Mouse (Mus musculus): Measurements from ENCODE around the gene Pak2.

Pak2 gene

DNA sequence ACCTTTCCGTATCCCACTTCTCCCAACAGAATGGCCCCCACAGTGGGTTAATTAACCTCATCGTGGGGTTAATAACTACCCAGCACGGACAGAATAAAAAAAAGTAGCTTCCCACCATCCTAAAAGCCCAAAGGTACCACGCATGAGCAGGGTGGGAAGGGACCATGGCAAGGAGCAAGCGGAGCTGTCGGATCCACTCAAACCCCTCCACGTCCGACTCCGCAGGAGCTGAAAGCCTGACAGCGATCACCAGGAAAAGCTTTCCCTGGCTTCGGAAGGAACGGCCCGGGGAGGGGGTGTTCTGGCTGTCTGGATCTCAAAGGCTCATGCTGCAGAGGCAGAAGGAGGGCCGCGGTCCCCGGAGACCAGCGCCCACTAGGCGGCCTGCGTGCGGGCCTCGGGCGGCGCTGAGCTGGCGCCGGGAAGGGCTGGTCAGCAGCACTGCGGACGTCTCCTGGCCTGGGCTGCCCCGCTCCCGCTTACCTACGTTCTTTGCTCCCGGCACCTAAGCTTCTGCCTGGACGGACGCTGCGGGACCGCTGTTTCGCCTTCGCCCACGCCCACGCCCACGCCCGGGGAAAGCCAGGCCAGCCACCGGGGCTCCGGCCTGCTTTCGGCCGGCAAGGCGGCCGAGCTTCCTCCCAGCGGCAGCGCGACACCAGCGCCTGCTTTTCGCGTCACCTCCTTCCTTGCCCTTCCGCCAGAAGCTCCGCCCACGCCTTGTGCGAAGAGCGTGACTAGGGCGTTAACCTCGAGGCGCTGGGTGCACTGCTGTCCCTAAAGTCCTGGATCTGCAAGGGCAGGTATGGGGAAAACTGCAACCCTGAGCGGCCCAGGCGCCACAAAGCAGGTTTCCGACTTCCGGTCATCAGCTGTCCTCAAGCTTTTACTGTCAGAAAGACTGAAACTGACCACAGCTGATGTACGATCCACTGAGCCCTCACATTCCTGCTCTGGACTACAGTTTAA, 76.3 kb downstream of the Pak2 start, which contains the start of gene Senp5:
Gene Senp5 (minus strand): TSS at position 779 of the 969 bp plus-strand sequence.
- DNase-seq (ENCODE audit: extremely low spot score, low spot score): peak; percentile 85

GRCm38 (mm10) chr16:31996371-31996770, 82.8 kb downstream of the Pak2 start:
- no peak for DNase-seq (ENCODE audit: extremely low spot score, low spot score)

- no peak for DNase-seq (ENCODE audit: extremely low spot score, low spot score)
These were observed 85.2 kb downstream of the Pak2 start for GRCm38 (mm10) chr16:31993946-31994345.

DNA sequence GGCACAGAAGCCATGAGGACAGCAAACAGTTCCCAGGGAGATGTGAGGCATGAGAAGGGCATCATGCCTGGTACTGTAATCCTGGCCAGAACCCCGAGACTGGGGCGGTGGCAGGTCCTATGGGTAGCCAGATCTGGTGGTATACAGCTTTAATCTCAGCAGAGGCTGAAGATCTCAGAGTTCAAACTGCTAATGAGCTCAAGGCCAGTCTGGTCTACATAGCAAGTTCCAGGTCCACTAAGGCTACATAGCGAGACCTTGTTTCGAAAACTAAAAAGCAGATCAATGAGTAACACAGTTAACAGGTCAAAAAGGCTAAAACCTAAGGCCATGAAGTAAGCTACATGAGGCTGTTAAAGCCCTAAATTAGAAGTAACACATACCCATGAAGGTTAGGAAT, 85.9 kb downstream of the Pak2 start:
- DNase-seq (ENCODE audit: extremely low spot score, low spot score): no peak

DNA sequence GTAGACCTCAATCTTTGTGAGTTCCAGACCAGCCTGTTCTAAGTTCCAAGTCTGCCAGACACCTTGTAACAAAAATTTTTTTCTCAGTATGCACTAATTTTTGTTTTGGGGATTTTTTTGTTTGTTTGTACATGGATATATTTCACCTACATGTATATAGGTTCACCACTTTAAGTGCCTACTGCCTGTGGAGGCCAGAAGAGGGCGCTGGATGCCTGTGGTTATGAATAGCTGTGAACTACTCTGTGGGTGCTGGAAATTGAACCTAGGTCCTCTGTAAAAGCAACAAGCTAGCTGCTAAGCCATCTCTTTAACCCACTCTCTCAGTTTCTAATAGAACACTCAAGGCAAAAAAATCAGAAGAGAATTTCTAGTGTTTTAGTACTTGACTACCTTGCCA, 87.1 kb downstream of the Pak2 start:
- DNase-seq (ENCODE audit: extremely low spot score, low spot score): no peak

- no peak for DNase-seq (ENCODE audit: extremely low spot score, low spot score)
These were observed 98.2 kb downstream of the Pak2 start for GRCm38 (mm10) chr16:31980946-31981345.

GRCm38 (mm10) chr16:31979501-31979900, 99.6 kb downstream of the Pak2 start:
- no peak for DNase-seq (ENCODE audit: extremely low spot score, low spot score)

DNA sequence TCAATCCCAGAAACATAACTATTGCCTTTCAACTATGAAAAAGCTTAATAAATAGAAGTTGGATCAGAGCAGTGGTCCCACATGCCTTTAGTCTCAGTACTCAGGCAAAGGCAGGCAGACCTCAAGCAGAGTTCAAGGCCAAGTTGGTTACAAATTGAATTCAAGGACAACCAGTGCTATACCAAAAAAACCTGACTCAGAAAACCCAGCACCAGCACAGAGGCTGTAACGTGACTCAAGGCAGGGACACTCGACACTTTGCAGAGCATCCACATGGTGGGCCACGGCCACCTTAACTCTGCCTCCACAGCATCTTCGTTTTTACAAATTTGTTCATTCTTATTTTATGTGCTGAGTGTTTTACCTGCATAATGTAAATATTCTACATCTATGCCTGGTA, 103.9 kb downstream of the Pak2 start:
- no peak for DNase-seq (ENCODE audit: extremely low spot score, low spot score)
